Mouse (Mus musculus) gastrocnemius, postnatal 14 days (tissue): ENCODE data around the gene Fxr2. TPM values are rescaled to one million over a fixed set of nuclear protein-coding genes. Genes with fewer than 3 reads are reported as not detected.

Experiments
- DNase-seq: peaks from one replicate; pipeline ENCODE4 v3.0.0; 2021; ENCODE audit warnings: mixed read lengths
- intact Hi-C: fragments of 180-260 bp; cut with DNase I; formaldehyde crosslinking; loops from one replicate; pipeline ENCODE4 v1.15.1; 2025; ENCODE audit warnings: low total_unique reads
- long read RNA-seq, 2 experiments: library from polyadenylated mRNA; stranded (forward); transcript quantifications; one replicate each; pipeline ENCODE4 v2.0.0; 2021
- total RNA-seq, 2 experiments: library from RNA; stranded (reverse); gene quantifications; 2 replicates each; pipeline ENCODE4 v1.2.3; 2021

Fxr2 gene
- total RNA-seq, result 10 to 100 TPM; 55.3 to 66.5 TPM
- long read RNA-seq, experiment 1, transcript Fxr2-201 (17 exons, 2,951 nt), result major isoform, 86 of 101 reads
- long read RNA-seq, experiment 1, partial matches to known transcripts, result 6 of 101 reads
- long read RNA-seq, experiment 1, other reads (novel, unspliced or antisense), result 9 of 101 reads
- long read RNA-seq, experiment 2, transcript Fxr2-201 (17 exons, 2,951 nt), result major isoform, 99 of 124 reads
- long read RNA-seq, experiment 2, partial matches to known transcripts, result 9 of 124 reads
- long read RNA-seq, experiment 2, other reads (novel, unspliced or antisense), result 16 of 124 reads

GRCm38 (mm10) chr11:69632284-69633089 lies at the start of gene Fxr2:
Fxr2 (plus strand) TSS chr11:69632990.
- peak; percentile 100 for DNase-seq
- intact Hi-C loops, result no loop called here

GRCm38 (mm10) chr11:69584008-69584407 lies 48.8 kb upstream of the Fxr2 start:
- no peak for DNase-seq
- intact Hi-C loops, result no loop called here

- intact Hi-C loops, result no loop called here
These were observed 47.9 kb upstream of the Fxr2 start for GRCm38 (mm10) chr11:69584937-69585336.

GRCm38 (mm10) chr11:69585718-69586325 lies 47.0 kb upstream of the Fxr2 start:
- no peak for DNase-seq
- intact Hi-C loops, result no loop called here

More at GRCm38 (mm10) chr11:69584937-69585336, 47.9 kb upstream of the Fxr2 start:
- no peak for DNase-seq

GRCm38 (mm10) chr11:69589207-69589834 lies 43.5 kb upstream of the Fxr2 start:
- DNase-seq, result no peak
- intact Hi-C loops, result no loop called here

- no peak for DNase-seq
- intact Hi-C loops, result no loop called here
These were observed 42.2 kb upstream of the Fxr2 start for GRCm38 (mm10) chr11:69590622-69591021.

- intact Hi-C loops, result no loop called here
- no peak for DNase-seq
These were observed 41.4 kb upstream of the Fxr2 start for GRCm38 (mm10) chr11:69591424-69591823.

GRCm38 (mm10) chr11:69591899-69592637 lies 40.7 kb upstream of the Fxr2 start:
- intact Hi-C loops, result no loop called here
- DNase-seq, result peak; percentile 59

- DNase-seq, result no peak
- intact Hi-C loops, result no loop called here
These were observed 40.0 kb upstream of the Fxr2 start for GRCm38 (mm10) chr11:69592799-69593198.

- DNase-seq, result no peak
- intact Hi-C loops, result no loop called here
These were observed 37.9 kb upstream of the Fxr2 start for GRCm38 (mm10) chr11:69594853-69595252.

- intact Hi-C loops, result no loop called here
- no peak for DNase-seq
These were observed 33.4 kb upstream of the Fxr2 start for GRCm38 (mm10) chr11:69599436-69599835.

- DNase-seq, result peak; percentile 70
- intact Hi-C loops, result no loop called here
These were observed 32.7 kb upstream of the Fxr2 start for GRCm38 (mm10) chr11:69600098-69600497.

GRCm38 (mm10) chr11:69601768-69602167 lies 31.0 kb upstream of the Fxr2 start:
- no peak for DNase-seq
- intact Hi-C loops, result no loop called here

- no peak for DNase-seq
- intact Hi-C loops, result no loop called here
These were observed 29.3 kb upstream of the Fxr2 start for GRCm38 (mm10) chr11:69603516-69603915.

- intact Hi-C loops, result no loop called here
- DNase-seq, result no peak
These were observed 28.4 kb upstream of the Fxr2 start for GRCm38 (mm10) chr11:69604347-69604746.

GRCm38 (mm10) chr11:69604795-69605664 lies 27.8 kb upstream of the Fxr2 start:
- intact Hi-C loops, result no loop called here
- peak; percentile 31 for DNase-seq

- intact Hi-C loops, result no loop called here
- peak; percentile 80 for DNase-seq
These were observed 26.9 kb upstream of the Fxr2 start, which contains the start of gene Atp1b2 for GRCm38 (mm10) chr11:69605726-69606490. Atp1b2 (minus strand) TSS chr11:69605942.

GRCm38 (mm10) chr11:69606491-69606795 lies 26.3 kb upstream of the Fxr2 start:
- intact Hi-C loops, result no loop called here
- DNase-seq, result no peak
